Mouse (Mus musculus) limb, embryonic 12.5 days (tissue): ENCODE data around the gene Olfr975. TPM values are rescaled to one million over a fixed set of nuclear protein-coding genes. Genes with fewer than 3 reads are reported as not detected.

Source experiments
- polyA plus RNA-seq: library from polyadenylated mRNA; unstranded; fragments of >200 nt; fragmentation: Nextera tagmentation; extraction: Ambion mirVana; gene quantifications from 2 replicates; pipeline ENCODE4 v1.2.1, GENCODE M21; 2016

Olfr975 gene
- polyA plus RNA-seq, 1 experiment from 2014 or later: not detected

Other genes starting within 250 kb of the Olfr975 start
- not detected in 2 replicates for gene Olfr149, start 244.9 kb downstream of the Olfr975 start, polyA plus RNA-seq
- not detected in 2 replicates for gene Olfr965, start 240.7 kb downstream of the Olfr975 start, polyA plus RNA-seq
- gene Olfr150, start 221.1 kb downstream of the Olfr975 start, polyA plus RNA-seq: not detected in 2 replicates
- gene Olfr967, start 205.8 kb downstream of the Olfr975 start, polyA plus RNA-seq: not detected in 2 replicates
- not detected in 2 replicates for gene Olfr968, start 168.8 kb downstream of the Olfr975 start, polyA plus RNA-seq
- gene Olfr969, start 161.1 kb downstream of the Olfr975 start, polyA plus RNA-seq: not detected in 2 replicates
- not detected in 2 replicates for gene Olfr970, start 143.2 kb downstream of the Olfr975 start, polyA plus RNA-seq
- not detected in 2 replicates for gene Olfr971, start 115.2 kb downstream of the Olfr975 start, polyA plus RNA-seq
- not detected in 2 replicates for gene Olfr972, start 85.6 kb downstream of the Olfr975 start, polyA plus RNA-seq
- not detected in 2 replicates for gene Olfr229, start 44.7 kb downstream of the Olfr975 start, polyA plus RNA-seq
- not detected in 2 replicates for gene Olfr974, start 14.5 kb downstream of the Olfr975 start, polyA plus RNA-seq
- not detected in 2 replicates for gene Olfr976, start 9.1 kb upstream of the Olfr975 start, polyA plus RNA-seq
- not detected in 2 replicates for gene Olfr978, start 40.1 kb upstream of the Olfr975 start, polyA plus RNA-seq
- not detected in 2 replicates for gene Olfr979, start 51.4 kb upstream of the Olfr975 start, polyA plus RNA-seq
- gene Olfr980, start 57.5 kb upstream of the Olfr975 start, polyA plus RNA-seq: not detected in 2 replicates
- not detected in 2 replicates for gene Olfr981, start 69.4 kb upstream of the Olfr975 start, polyA plus RNA-seq
- gene Olfr982, start 121.8 kb upstream of the Olfr975 start, polyA plus RNA-seq: not detected in 2 replicates
- gene Olfr983, start 141.5 kb upstream of the Olfr975 start, polyA plus RNA-seq: not detected in 2 replicates
- 0.04 TPM in 1 of 2 replicates, not detected in the other for gene Olfr984, start 162.2 kb upstream of the Olfr975 start, polyA plus RNA-seq
- not detected in 2 replicates for gene Olfr985, start 178.1 kb upstream of the Olfr975 start, polyA plus RNA-seq
- gene Tmem225, start 196.1 kb upstream of the Olfr975 start, polyA plus RNA-seq: not detected in 2 replicates
- gene Olfr986, start 228.9 kb upstream of the Olfr975 start, polyA plus RNA-seq: not detected in 2 replicates
- 7.4 and 8.8 TPM in 2 replicates for gene Zfp202, start 240.3 kb upstream of the Olfr975 start, polyA plus RNA-seq